ENCODE assay signal across 11 mouse cellular contexts in genomic region chr10:59439508-59439931, GRCm38 (mm10). TPM values are rescaled to one million over a fixed set of nuclear protein-coding genes. Genes with fewer than 3 reads are reported as not detected.
DNase-seq lines count a peak whose midpoint lies in the region; ATAC-seq and TF ChIP-seq lines count a peak whose summit lies in the region.
"Had no signal": no experiment of that assay in that cellular context is flagged by ENCODE, and none has a peak within 500 bp of the region (broad histone marks: within the 10 kb centered on the region; RNA-seq: fewer than 3 reads in every experiment).

No protein-coding gene starts in this region.

- WGBS in embryonic facial prominence, embryonic 11.5 days, result 54% methylated on average over 5 of the region's 5 CpGs
- WGBS in embryonic facial prominence, embryonic 10.5 days, result 50% methylated on average over 5 of the region's 5 CpGs
- 15% methylated on average over 5 of the region's 5 CpGs for WGBS in heart, embryonic 16.5 days
- 14% methylated on average over 5 of the region's 5 CpGs for WGBS in lung, adult 2 months
- WGBS in intestine, embryonic 15.5 days, result 45% methylated on average over 5 of the region's 5 CpGs

- no peaks in the 10 kb centered on the region for H3K27me3 ChIP-seq in embryonic facial prominence, embryonic 11.5 days (ENCODE audit: control insufficient read depth, insufficient read depth, low read length)
- no peaks in the 10 kb centered on the region for H3K27me3 ChIP-seq in embryonic facial prominence, embryonic 10.5 days (replicated peaks; ENCODE audit: low read depth, poor library complexity, severe bottlenecking)
- no peaks in the 10 kb centered on the region for H3K27me3 ChIP-seq in heart, embryonic 16.5 days (ENCODE audit: control insufficient read depth, insufficient read depth, low read length)
- H3K27me3 ChIP-seq in intestine, embryonic 15.5 days (replicated peaks), result no peaks in the 10 kb centered on the region

- H3K4me2 ChIP-seq in embryonic facial prominence, embryonic 11.5 days (ENCODE audit: low read depth, low read length), result no peak overlapping the region
- 0 out of 2 replicates have a peak overlapping the region, but pooled peaks have one; percentile 25 for H3K4me2 ChIP-seq in heart, embryonic 16.5 days (ENCODE audit: low read depth, low read length)
- H3K4me2 ChIP-seq in intestine, embryonic 15.5 days (replicated peaks), result no peak overlapping the region

- H3K9ac ChIP-seq in embryonic facial prominence, embryonic 11.5 days (replicated peaks; ENCODE audit: low read length), result no peak overlapping the region
- no peak overlapping the region for H3K9ac ChIP-seq in heart, embryonic 16.5 days (ENCODE audit: low read length)
- H3K9ac ChIP-seq in intestine, embryonic 15.5 days, result no peak overlapping the region

- H3K4me1 ChIP-seq in embryonic facial prominence, embryonic 11.5 days (ENCODE audit: control insufficient read depth, insufficient read depth, low read length), result no peaks in the 10 kb centered on the region
- peaks cover 19% of the 10 kb centered on the region for H3K4me1 ChIP-seq in embryonic facial prominence, embryonic 10.5 days
- peaks cover 35% of the 10 kb centered on the region for H3K4me1 ChIP-seq in heart, embryonic 16.5 days (ENCODE audit: control insufficient read depth, insufficient read depth, low read length)
- peaks cover 14% of the 10 kb centered on the region for H3K4me1 ChIP-seq in lung, adult 2 months (ENCODE audit: control insufficient read depth, insufficient read depth, low read length)
- H3K4me1 ChIP-seq in intestine, embryonic 15.5 days (replicated peaks), result 0 out of 2 replicates have a peak, but pooled peaks cover 5% of the 10 kb centered on the region

- ATAC-seq in embryonic facial prominence, embryonic 11.5 days (replicated peaks; ENCODE audit: insufficient number of reproducible peaks, low FRiP score, low TSS enrichment, low read depth), result no peak
- no peak; the same call in 1 of the 2 replicates for ATAC-seq in heart, embryonic 16.5 days (replicated peaks; ENCODE audit: extremely low read depth, insufficient read depth, low FRiP score)
- no peak for ATAC-seq in intestine, embryonic 15.5 days

- no peaks in the 10 kb centered on the region for H3K36me3 ChIP-seq in embryonic facial prominence, embryonic 11.5 days (replicated peaks; ENCODE audit: control insufficient read depth, insufficient read depth, low read depth, low read length)
- H3K36me3 ChIP-seq in embryonic facial prominence, embryonic 10.5 days (replicated peaks), result no peaks in the 10 kb centered on the region
- H3K36me3 ChIP-seq in heart, embryonic 16.5 days (ENCODE audit: control insufficient read depth, insufficient read depth), result no peaks in the 10 kb centered on the region
- no peaks in the 10 kb centered on the region for H3K36me3 ChIP-seq in intestine, embryonic 15.5 days

- no peaks in the 10 kb centered on the region for H3K9me3 ChIP-seq in embryonic facial prominence, embryonic 11.5 days (replicated peaks; ENCODE audit: control insufficient read depth, low read length)
- no peaks in the 10 kb centered on the region for H3K9me3 ChIP-seq in embryonic facial prominence, embryonic 10.5 days
- no peaks in the 10 kb centered on the region for H3K9me3 ChIP-seq in heart, embryonic 16.5 days (replicated peaks; ENCODE audit: control insufficient read depth, low read length)
- no peaks in the 10 kb centered on the region for H3K9me3 ChIP-seq in intestine, embryonic 15.5 days

- no peak overlapping the region for H3K4me3 ChIP-seq in embryonic facial prominence, embryonic 11.5 days (ENCODE audit: low read depth, low read length)
- no peak overlapping the region for H3K4me3 ChIP-seq in embryonic facial prominence, embryonic 10.5 days
- H3K4me3 ChIP-seq in heart, embryonic 16.5 days (ENCODE audit: low read length), result no peak overlapping the region
- no peak overlapping the region for H3K4me3 ChIP-seq in lung, adult 2 months (replicated peaks; ENCODE audit: extremely low read depth, low read depth, low read length)
- no peak overlapping the region for H3K4me3 ChIP-seq in intestine, embryonic 15.5 days (replicated peaks)

- peak; percentile 39 for DNase-seq in embryonic facial prominence, embryonic 11.5 days (ENCODE audit: low spot score)
- no peak for DNase-seq in embryonic facial prominence, embryonic 10.5 days (ENCODE audit: low spot score)
- peak; percentile 36 to 64 for DNase-seq in adrenal gland, postnatal 36 days
- peak; percentile 50 for DNase-seq in lung, adult 2 months
- no peak for DNase-seq in layer of hippocampus, adult 9-10 months (ENCODE audit: low spot score)
- no peak for DNase-seq in thymus, postnatal 36 days
- DNase-seq: thymus, adult 18-20 months had no signal

- H3K27ac ChIP-seq in embryonic facial prominence, embryonic 11.5 days (replicated peaks; ENCODE audit: low read depth, low read length), result no peak overlapping the region
- no peak overlapping the region for H3K27ac ChIP-seq in embryonic facial prominence, embryonic 10.5 days (replicated peaks)
- peak overlapping the region; percentile 74 for H3K27ac ChIP-seq in heart, embryonic 16.5 days (ENCODE audit: low read length)
- H3K27ac ChIP-seq in intestine, embryonic 15.5 days, result no peak overlapping the region; the same call in 1 of the 2 replicates

- TF ChIP-seq CTCF in lung, adult 2 months (IDR thresholded peaks at IDR 0.05; ENCODE audit: insufficient read depth, low read length), result no peak

- no peak for TF ChIP-seq POLR2A in lung, adult 2 months (IDR thresholded peaks at IDR 0.05; ENCODE audit: borderline replicate concordance, extremely low read depth, low read depth, low read length)

RNA-seq across cellular contexts. Expression of gene Oit3, which starts 2.1 kb away (rescaled TPM):
- 0.49 and 1.1 TPM in 2 replicates for polyA plus RNA-seq in embryonic facial prominence, embryonic 11.5 days (2014; fragmentation: Nextera tagmentation; extraction: Ambion mirVana)
- 0.64 and 0.82 TPM in 2 replicates for polyA plus RNA-seq in embryonic facial prominence, embryonic 10.5 days (2016; fragmentation: Nextera tagmentation; extraction: Ambion mirVana)
- total RNA-seq in adrenal gland, postnatal 36 days (2021), result 1 to 10 TPM; 2.8 to 3.7 TPM
- 4.1 and 4.7 TPM in 2 replicates for polyA plus RNA-seq in heart, embryonic 16.5 days (2015; fragmentation: Nextera tagmentation; extraction: Ambion mirVana)
- polyA plus RNA-seq in lung, adult 2 months (2012; rRNA removed), result 0.78 and 2.0 TPM in 2 replicates
- 1.6 and 1.9 TPM in 2 replicates for polyA plus RNA-seq in intestine, embryonic 15.5 days (2015; fragmentation: Nextera tagmentation; extraction: Ambion mirVana)

RNA-seq across cellular contexts. Expression of gene Pla2g12b, which starts 36.1 kb away (rescaled TPM):
- polyA plus RNA-seq in embryonic facial prominence, embryonic 11.5 days (2014; fragmentation: Nextera tagmentation; extraction: Ambion mirVana), result 0.25 TPM in 1 of 2 replicates, not detected in the other
- not detected in 2 replicates for polyA plus RNA-seq in embryonic facial prominence, embryonic 10.5 days (2016; fragmentation: Nextera tagmentation; extraction: Ambion mirVana)
- not detected for total RNA-seq in adrenal gland, postnatal 36 days (2021)
- polyA plus RNA-seq in heart, embryonic 16.5 days (2015; fragmentation: Nextera tagmentation; extraction: Ambion mirVana), result 0.30 TPM in 1 of 2 replicates, not detected in the other
- polyA plus RNA-seq in lung, adult 2 months (2012; rRNA removed), result 0.41 TPM in 1 of 2 replicates, not detected in the other
- 38.8 and 43.5 TPM in 2 replicates for polyA plus RNA-seq in intestine, embryonic 15.5 days (2015; fragmentation: Nextera tagmentation; extraction: Ambion mirVana)
- total RNA-seq: left cerebral cortex, postnatal 10 days had no signal
- polyA plus RNA-seq: neural tube, embryonic 11.5 days had no signal

RNA-seq across cellular contexts. Expression of gene Gm10273, which starts 44.1 kb away (rescaled TPM):
- polyA plus RNA-seq in embryonic facial prominence, embryonic 11.5 days (2014; fragmentation: Nextera tagmentation; extraction: Ambion mirVana), result 1.3 and 7.0 TPM in 2 replicates
- polyA plus RNA-seq in embryonic facial prominence, embryonic 10.5 days (2016; fragmentation: Nextera tagmentation; extraction: Ambion mirVana), result 6.0 and 12.1 TPM in 2 replicates
- 10 to 100 TPM; 75.5 to 75.7 TPM for total RNA-seq in adrenal gland, postnatal 36 days (2021)
- polyA plus RNA-seq in heart, embryonic 16.5 days (2015; fragmentation: Nextera tagmentation; extraction: Ambion mirVana), result 5.9 and 65.1 TPM in 2 replicates
- polyA plus RNA-seq in lung, adult 2 months (2012; rRNA removed), result 2.3 TPM in 2 replicates
- polyA plus RNA-seq in intestine, embryonic 15.5 days (2015; fragmentation: Nextera tagmentation; extraction: Ambion mirVana), result 3.5 and 5.7 TPM in 2 replicates

Comparison
In these comparisons a context has a peak if more than half of its experiments do, and no peak if none do; other contexts are left out.
1. DNase-seq: peak in embryonic facial prominence, embryonic 11.5 days (single experiment), adrenal gland, postnatal 36 days (2 of 2) and lung, adult 2 months (single experiment); none in embryonic facial prominence, embryonic 10.5 days (single experiment), layer of hippocampus, adult 9-10 months (single experiment) and thymus, postnatal 36 days (0 of 2).
2. RNA of gene Pla2g12b, which starts 36.1 kb away (polyA plus RNA-seq): 38.8 to 43.5 TPM in intestine, embryonic 15.5 days; 0.41 TPM in lung, adult 2 months, 0.30 TPM in heart, embryonic 16.5 days, 0.25 TPM in embryonic facial prominence, embryonic 11.5 days and not detected in embryonic facial prominence, embryonic 10.5 days; every median in the first group is over 10 times any median in the second.